Mouse (Mus musculus) T-helper 1 cell (primary cell): ENCODE measurements around the gene Exosc1.

ENCODE experiments used
- in situ Hi-C: fragments of 300-600 bp; cut with MboI, MseI; formaldehyde crosslinking; loops from one replicate; pipeline ENCODE4 v1.15.1; 2025; ENCODE audit warnings: high pct_unique_total_duplicates

The Exosc1 gene

GRCm38 (mm10) chr19:41874356-41874755, 58.9 kb downstream of the Exosc1 start:
- in situ Hi-C loops: loop anchor here (10.0 kb wide), 1 partner anchor 210 kb away; no protein-coding TSS in a partner anchor
